Mouse (Mus musculus) ES-Bruce4 (cell line): ENCODE measurements around the gene Filip1l. TPM values are rescaled to one million over a fixed set of nuclear protein-coding genes. Genes with fewer than 3 reads are reported as not detected.

ENCODE experiments used
- H3K27ac ChIP-seq: 2 replicates; pipeline ENCODE4 v1.5.1; 2012; ENCODE audit warnings: low read length, inconsistent platforms; ENCODE audit not compliant: insufficient read depth
- H3K27me3 ChIP-seq: 2 replicates; pipeline ENCODE4 v1.6.1; 2012; ENCODE audit warnings: mild to moderate bottlenecking, low read length, inconsistent platforms; ENCODE audit not compliant: control insufficient read depth, poor library complexity, insufficient read depth, severe bottlenecking
- H3K36me3 ChIP-seq: 2 replicates; pipeline ENCODE4 v1.6.1; 2012; ENCODE audit warnings: inconsistent platforms, mild to moderate bottlenecking, low read length, moderate library complexity; ENCODE audit not compliant: control insufficient read depth, poor library complexity, insufficient read depth, severe bottlenecking
- H3K4me1 ChIP-seq: one replicate; pipeline ENCODE4 v1.8.1; 2011; ENCODE audit warnings: low read length; ENCODE audit not compliant: control insufficient read depth, insufficient read depth
- H3K4me3 ChIP-seq: 2 replicates; pipeline ENCODE4 v1.5.1; 2011; ENCODE audit warnings: low read depth, mild to moderate bottlenecking, low read length
- H3K9ac ChIP-seq: 2 replicates; pipeline ENCODE4 v1.6.1; 2012; ENCODE audit warnings: low read depth, mild to moderate bottlenecking, inconsistent platforms; ENCODE audit not compliant: poor library complexity, severe bottlenecking
- H3K9me3 ChIP-seq: replicated peaks from 2 replicates; pipeline ENCODE4 v1.6.1; 2012; ENCODE audit warnings: mild to moderate bottlenecking, low read length, inconsistent platforms; ENCODE audit not compliant: control insufficient read depth, poor library complexity, insufficient read depth, severe bottlenecking
- CTCF ChIP-seq: IDR thresholded peaks from one replicate; pipeline ENCODE4 v1.8.1; 2011; ENCODE audit warnings: low read depth, low read length
- EP300 ChIP-seq: IDR thresholded peaks from 2 replicates; pipeline ENCODE4 v1.6.1; 2011; ENCODE audit warnings: low read depth, low read length; ENCODE audit not compliant: insufficient read depth
- POLR2A ChIP-seq: IDR thresholded peaks from one replicate; pipeline ENCODE4 v1.8.1; 2011; ENCODE audit warnings: low read length; ENCODE audit not compliant: insufficient read depth
- polyA plus RNA-seq: library from polyadenylated mRNA; stranded (reverse); fragments of >200 nt; gene quantifications from 2 replicates; pipeline ENCODE4 v1.2.4, GENCODE M21; 2011; ENCODE audit warnings: low read depth; ENCODE audit not compliant: missing spikeins, insufficient read depth, insufficient read length

Filip1l gene
- polyA plus RNA-seq, 1 experiment, result 2.0 TPM

GRCm38 (mm10) chr16:57359251-57359650 is 6.4 kb downstream of the Filip1l start:
- TF ChIP-seq EP300, result no peak
- no peak for TF ChIP-seq CTCF
- TF ChIP-seq POLR2A, result no peak
- H3K36me3 ChIP-seq, result no peaks in the 10 kb centered on the region
- no peak overlapping the region for H3K4me3 ChIP-seq
- no peaks in the 10 kb centered on the region for H3K9me3 ChIP-seq
- H3K27ac ChIP-seq, result no peak overlapping the region
- no peaks in the 10 kb centered on the region for H3K4me1 ChIP-seq
- no peak overlapping the region for H3K9ac ChIP-seq
- H3K27me3 ChIP-seq, result no peaks in the 10 kb centered on the region

- TF ChIP-seq EP300 (no peak), CTCF (no peak), POLR2A (no peak)
- no peaks in the 10 kb centered on the region for H3K27me3 ChIP-seq
- H3K27ac ChIP-seq, result no peak overlapping the region
- no peaks in the 10 kb centered on the region for H3K9me3 ChIP-seq
- no peaks in the 10 kb centered on the region for H3K36me3 ChIP-seq
- no peaks in the 10 kb centered on the region for H3K4me1 ChIP-seq
- H3K9ac ChIP-seq, result no peak overlapping the region
- H3K4me3 ChIP-seq, result no peak overlapping the region
Measured at GRCm38 (mm10) chr16:57360785-57361184, 7.9 kb downstream of the Filip1l start.

GRCm38 (mm10) chr16:57362679-57363401 is 9.9 kb downstream of the Filip1l start:
- no peak overlapping the region for H3K27ac ChIP-seq
- H3K9ac ChIP-seq, result peak overlapping the region; percentile 17

GRCm38 (mm10) chr16:57364498-57364897 is 11.6 kb downstream of the Filip1l start:
- no peaks in the 10 kb centered on the region for H3K4me1 ChIP-seq

More at GRCm38 (mm10) chr16:57362679-57363401, 9.9 kb downstream of the Filip1l start:
- no peak for TF ChIP-seq POLR2A
- peak; percentile 27 for TF ChIP-seq CTCF
- TF ChIP-seq EP300, result no peak
- no peaks in the 10 kb centered on the region for H3K27me3 ChIP-seq
- H3K36me3 ChIP-seq, result no peaks in the 10 kb centered on the region
- no peaks in the 10 kb centered on the region for H3K9me3 ChIP-seq
- peak overlapping the region; percentile 53 for H3K4me3 ChIP-seq
- H3K4me1 ChIP-seq, result no peaks in the 10 kb centered on the region

GRCm38 (mm10) chr16:57366141-57366540 is 13.2 kb downstream of the Filip1l start:
- H3K4me1 ChIP-seq, result no peaks in the 10 kb centered on the region
- no peak overlapping the region for H3K9ac ChIP-seq
- H3K27me3 ChIP-seq, result no peaks in the 10 kb centered on the region
- no peaks in the 10 kb centered on the region for H3K9me3 ChIP-seq
- H3K36me3 ChIP-seq, result no peaks in the 10 kb centered on the region
- H3K27ac ChIP-seq, result no peak overlapping the region
- H3K4me3 ChIP-seq, result no peak overlapping the region
- TF ChIP-seq CTCF (no peak), POLR2A (no peak), EP300 (no peak)

More at GRCm38 (mm10) chr16:57364498-57364897, 11.6 kb downstream of the Filip1l start:
- H3K36me3 ChIP-seq, result no peaks in the 10 kb centered on the region
- no peak overlapping the region for H3K4me3 ChIP-seq
- TF ChIP-seq CTCF (no peak), EP300 (no peak), POLR2A (no peak)
- H3K9me3 ChIP-seq, result no peaks in the 10 kb centered on the region
- no peak overlapping the region for H3K27ac ChIP-seq
- H3K27me3 ChIP-seq, result no peaks in the 10 kb centered on the region
- H3K9ac ChIP-seq, result no peak overlapping the region

GRCm38 (mm10) chr16:57366941-57367694 is 14.2 kb downstream of the Filip1l start:
- Histone ChIP-seq H3K9ac (no peak overlapping the region), H3K27me3 (no peaks in the 10 kb centered on the region), H3K27ac (no peak overlapping the region), H3K36me3 (no peaks in the 10 kb centered on the region), H3K4me3 (no peak overlapping the region), H3K9me3 (no peaks in the 10 kb centered on the region), H3K4me1 (no peaks in the 10 kb centered on the region)
- TF ChIP-seq EP300 (no peak), POLR2A (no peak), CTCF (no peak)
